Mouse (Mus musculus) midbrain, embryonic 14.5 days (tissue): ENCODE measurements around the gene Col11a2. TPM values are rescaled to one million over a fixed set of nuclear protein-coding genes. Genes with fewer than 3 reads are reported as not detected.

Experiments
- ATAC-seq: fragments of 200-750 bp; cut with Nextera tagmentation; 2 replicates; pipeline ENCODE4 v1.8.0; 2017; ENCODE audit warnings: moderate number of reproducible peaks, moderate library complexity; ENCODE audit not compliant: low FRiP score, low TSS enrichment
- DNase-seq: peaks from one replicate; pipeline ENCODE4 v3.0.0-alpha.2; 2015
- H3K27ac ChIP-seq: fragments of 300-500 bp; sonication (generic); replicated peaks from 2 replicates; pipeline ENCODE4 v1.5.1; 2014; ENCODE audit warnings: mild to moderate bottlenecking, low read depth, low read length, moderate library complexity
- H3K27me3 ChIP-seq: fragments of 300-500 bp; sonication (generic); 2 replicates; pipeline ENCODE4 v1.6.1; 2014; ENCODE audit warnings: low read length, control low read depth, mixed read lengths; ENCODE audit not compliant: control insufficient read depth, insufficient read depth
- H3K36me3 ChIP-seq: fragments of 300-500 bp; sonication (generic); 2 replicates; pipeline ENCODE4 v1.6.1; 2014; ENCODE audit warnings: low read length, control low read depth; ENCODE audit not compliant: control insufficient read depth, insufficient read depth
- H3K4me1 ChIP-seq: fragments of 300-500 bp; sonication (generic); 2 replicates; pipeline ENCODE4 v1.6.1; 2014; ENCODE audit warnings: mild to moderate bottlenecking, antibody characterized with exemption, low read length, control low read depth; ENCODE audit not compliant: control insufficient read depth, insufficient read depth
- H3K4me2 ChIP-seq: fragments of 300-500 bp; sonication (generic); 2 replicates; pipeline ENCODE4 v1.6.1; 2014; ENCODE audit warnings: mild to moderate bottlenecking, low read length, moderate library complexity
- H3K4me3 ChIP-seq: fragments of 300-500 bp; sonication (generic); replicated peaks from 2 replicates; pipeline ENCODE4 v1.5.1; 2014; ENCODE audit warnings: low read depth, low read length
- H3K9ac ChIP-seq: fragments of 300-500 bp; sonication (generic); replicated peaks from 2 replicates; pipeline ENCODE4 v1.6.1; 2014; ENCODE audit warnings: mild to moderate bottlenecking, low read length, moderate library complexity
- H3K9me3 ChIP-seq: fragments of 300-500 bp; sonication (generic); 2 replicates; pipeline ENCODE4 v1.6.1; 2016; ENCODE audit warnings: low read length, control low read depth, mixed read lengths; ENCODE audit not compliant: control insufficient read depth
- WGBS: fragments of 180-500 bp; shearing (Covaris S2); extraction: QIAGEN DNeasy Blood & Tissue Kit; methylation state at CpG from one replicate; pipeline ENCODE4 v1.1.7; 2014; 5-methylcytosine and 5-hydroxymethylcytosine counted together
- polyA plus RNA-seq: library from polyadenylated mRNA; unstranded; fragments of >200 nt; fragmentation: Nextera tagmentation; extraction: Ambion mirVana; gene quantifications from 2 replicates; pipeline ENCODE4 v1.2.1, GENCODE M21; 2014

Gene Col11a2
- polyA plus RNA-seq, 1 experiment from 2014 or later, result 2.4 TPM

DNA sequence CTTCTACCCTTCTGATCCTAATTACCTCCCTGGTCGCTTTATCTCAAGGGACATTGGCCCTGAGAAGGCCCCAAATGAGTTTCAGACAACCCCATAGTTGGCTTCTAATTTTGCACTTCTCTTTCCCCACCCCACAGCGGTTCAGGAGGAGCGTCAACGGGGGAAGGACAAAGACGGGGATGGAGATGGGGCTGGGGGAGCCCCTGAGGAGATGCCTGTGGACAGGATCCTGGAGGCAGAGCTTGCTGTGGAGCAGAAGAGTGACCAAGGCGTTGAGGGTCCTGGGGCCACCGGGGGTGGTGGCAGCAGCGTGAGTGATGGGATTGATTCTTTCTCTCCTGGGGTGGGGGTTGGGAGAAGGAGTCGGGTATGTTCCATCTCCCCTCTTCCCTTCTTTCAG is 3.7 kb upstream of the Col11a2 start:
- no peak overlapping the region for H3K9ac ChIP-seq
- no peak overlapping the region for H3K4me3 ChIP-seq
- DNase-seq, result no peak
- H3K27ac ChIP-seq, result no peak overlapping the region
- ATAC-seq, result no peak
- peaks cover 38% of the 10 kb centered on the region for H3K36me3 ChIP-seq
- peaks cover 33% of the 10 kb centered on the region for H3K4me1 ChIP-seq
- H3K4me2 ChIP-seq, result no peak overlapping the region
- H3K27me3 ChIP-seq, result no peaks in the 10 kb centered on the region
- WGBS, result 91% methylated on average over 9 of the region's 9 CpGs
- H3K9me3 ChIP-seq, result no peaks in the 10 kb centered on the region

DNA sequence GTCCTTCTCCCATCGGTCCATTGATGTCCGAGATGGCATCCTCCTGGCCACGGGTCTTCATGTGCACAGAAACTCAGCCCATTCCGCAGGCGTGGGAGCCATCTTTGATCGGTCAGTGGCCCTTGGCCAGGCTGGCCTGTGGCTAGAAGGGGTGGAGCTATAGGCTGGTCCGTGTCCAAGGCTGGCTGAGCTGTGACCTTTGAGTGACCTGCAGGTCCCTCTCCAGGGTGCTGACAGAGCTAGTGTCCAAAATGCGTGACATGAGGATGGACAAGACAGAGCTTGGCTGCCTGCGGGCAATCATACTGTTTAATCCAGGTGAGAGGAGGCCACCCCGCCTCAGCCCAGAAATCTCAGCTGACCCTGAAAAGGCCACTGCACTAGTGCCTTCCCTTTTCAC is 2.6 kb upstream of the Col11a2 start:
- no peak overlapping the region for H3K27ac ChIP-seq
- peaks cover 38% of the 10 kb centered on the region for H3K36me3 ChIP-seq
- H3K9me3 ChIP-seq, result no peaks in the 10 kb centered on the region
- no peak overlapping the region for H3K4me2 ChIP-seq
- ATAC-seq, result no peak
- H3K4me3 ChIP-seq, result no peak overlapping the region
- H3K4me1 ChIP-seq, result peaks cover 29% of the 10 kb centered on the region
- no peak overlapping the region for H3K9ac ChIP-seq
- no peaks in the 10 kb centered on the region for H3K27me3 ChIP-seq
- no peak for DNase-seq
- 82% methylated on average over 10 of the region's 10 CpGs for WGBS

DNA sequence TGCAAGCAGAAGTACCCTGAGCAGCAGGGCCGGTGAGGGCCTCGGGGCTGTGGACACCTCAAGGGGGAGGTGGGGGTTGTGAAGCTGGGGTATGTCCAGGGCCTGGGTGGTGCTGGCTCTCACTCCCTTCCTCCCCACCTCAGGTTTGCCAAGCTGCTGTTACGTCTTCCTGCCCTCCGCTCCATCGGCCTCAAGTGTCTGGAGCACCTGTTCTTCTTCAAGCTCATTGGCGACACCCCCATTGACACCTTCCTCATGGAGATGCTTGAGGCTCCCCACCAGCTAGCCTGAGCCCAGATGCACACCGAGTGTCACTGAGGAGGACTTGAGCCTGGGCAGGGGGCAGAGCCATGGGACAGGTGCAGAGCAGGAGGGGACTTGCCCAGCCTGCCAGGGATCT is 2.0 kb upstream of the Col11a2 start:
- H3K27ac ChIP-seq, result no peak overlapping the region
- H3K9me3 ChIP-seq, result no peaks in the 10 kb centered on the region
- H3K4me1 ChIP-seq, result peaks cover 29% of the 10 kb centered on the region
- 97% methylated on average over 7 of the region's 7 CpGs for WGBS
- no peak for DNase-seq
- no peak for ATAC-seq
- no peak overlapping the region for H3K4me3 ChIP-seq
- H3K9ac ChIP-seq, result no peak overlapping the region
- H3K27me3 ChIP-seq, result no peaks in the 10 kb centered on the region
- no peak overlapping the region for H3K4me2 ChIP-seq
- H3K36me3 ChIP-seq, result peaks cover 38% of the 10 kb centered on the region

DNA sequence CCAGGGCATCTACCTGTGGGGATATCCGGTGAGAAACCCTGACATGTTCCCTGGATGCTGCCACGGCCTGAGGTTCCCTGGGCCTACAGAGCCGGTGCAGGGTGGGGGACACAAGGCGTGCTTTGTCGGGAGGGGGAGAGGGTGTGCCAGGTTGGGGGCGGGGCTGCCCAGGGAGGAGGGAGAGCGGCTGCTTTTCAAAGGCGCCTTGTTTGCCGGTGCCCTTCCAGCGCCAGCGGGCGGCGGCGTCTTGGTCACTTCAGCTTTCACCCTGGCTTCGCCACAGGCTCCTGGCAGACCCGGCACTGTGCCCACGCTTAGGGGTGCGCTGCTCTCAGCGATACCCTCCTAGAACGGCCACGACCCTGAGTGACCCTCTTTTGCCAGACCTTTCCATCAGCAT is 797 bp upstream of the Col11a2 start:
- no peaks in the 10 kb centered on the region for H3K27me3 ChIP-seq
- ATAC-seq (0 out of 2 replicates have a peak, but pooled peaks have one; percentile 15), DNase-seq (peak; percentile 56)
- 11% methylated on average over 21 of the region's 21 CpGs for WGBS
- H3K4me3 ChIP-seq, result peak overlapping the region; percentile 22; the same call in 1 of the 2 replicates
- H3K9ac ChIP-seq, result peak overlapping the region; percentile 37; the same call in 1 of the 2 replicates
- H3K4me1 ChIP-seq, result peaks cover 20% of the 10 kb centered on the region; the same call in 1 of the 2 replicates
- peak overlapping the region; percentile 52 for H3K4me2 ChIP-seq
- no peaks in the 10 kb centered on the region for H3K9me3 ChIP-seq
- H3K27ac ChIP-seq, result no peak overlapping the region; the same call in 1 of the 2 replicates
- peaks cover 38% of the 10 kb centered on the region for H3K36me3 ChIP-seq

- peak overlapping the region; percentile 37; the same call in 1 of the 2 replicates for H3K9ac ChIP-seq
- peaks cover 32% of the 10 kb centered on the region for H3K36me3 ChIP-seq
- 25% methylated on average over 17 of the region's 17 CpGs for WGBS
- ATAC-seq, result no peak
- no peaks in the 10 kb centered on the region for H3K9me3 ChIP-seq
- H3K27ac ChIP-seq, result 0 out of 2 replicates have a peak overlapping the region, but pooled peaks have one; percentile 5
- H3K4me2 ChIP-seq, result peak overlapping the region; percentile 52
- no peaks in the 10 kb centered on the region for H3K27me3 ChIP-seq
- peaks cover 19% of the 10 kb centered on the region; the same call in 1 of the 2 replicates for H3K4me1 ChIP-seq
- peak; percentile 37 for DNase-seq
- H3K4me3 ChIP-seq, result 0 out of 2 replicates have a peak overlapping the region, but pooled peaks have one; percentile 22
Observed at GRCm38 (mm10) chr17:34039562-34040450, 569 bp downstream of the Col11a2 start.

DNA sequence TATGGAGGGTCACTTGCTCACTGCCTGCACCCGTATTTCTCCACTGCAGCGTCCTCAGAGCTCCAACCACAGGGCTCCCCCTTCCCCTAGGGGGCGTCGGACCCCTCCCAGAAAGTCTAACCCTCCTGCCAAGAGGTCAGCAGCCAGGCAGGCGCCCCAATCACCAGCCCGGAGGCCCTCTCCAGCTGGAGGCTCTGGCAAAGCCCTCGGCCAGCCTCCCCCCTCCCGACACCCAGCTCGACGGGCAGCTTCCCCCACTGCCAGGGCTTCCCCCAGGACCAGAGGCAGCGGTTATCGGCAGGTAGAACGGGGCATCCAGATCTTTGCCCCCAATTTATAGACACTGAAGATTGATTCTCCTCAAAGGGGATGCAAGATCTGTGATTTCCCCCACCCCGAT is 6.7 kb downstream of the Col11a2 start:
- DNase-seq (no peak), ATAC-seq (no peak)
- 84% methylated on average over 14 of the region's 14 CpGs for WGBS
- Histone ChIP-seq H3K27me3 (no peaks in the 10 kb centered on the region), H3K4me2 (no peak overlapping the region), H3K9me3 (no peaks in the 10 kb centered on the region), H3K36me3 (no peaks in the 10 kb centered on the region), H3K4me1 (no peaks in the 10 kb centered on the region), H3K9ac (no peak overlapping the region), H3K4me3 (no peak overlapping the region), H3K27ac (no peak overlapping the region)

DNA sequence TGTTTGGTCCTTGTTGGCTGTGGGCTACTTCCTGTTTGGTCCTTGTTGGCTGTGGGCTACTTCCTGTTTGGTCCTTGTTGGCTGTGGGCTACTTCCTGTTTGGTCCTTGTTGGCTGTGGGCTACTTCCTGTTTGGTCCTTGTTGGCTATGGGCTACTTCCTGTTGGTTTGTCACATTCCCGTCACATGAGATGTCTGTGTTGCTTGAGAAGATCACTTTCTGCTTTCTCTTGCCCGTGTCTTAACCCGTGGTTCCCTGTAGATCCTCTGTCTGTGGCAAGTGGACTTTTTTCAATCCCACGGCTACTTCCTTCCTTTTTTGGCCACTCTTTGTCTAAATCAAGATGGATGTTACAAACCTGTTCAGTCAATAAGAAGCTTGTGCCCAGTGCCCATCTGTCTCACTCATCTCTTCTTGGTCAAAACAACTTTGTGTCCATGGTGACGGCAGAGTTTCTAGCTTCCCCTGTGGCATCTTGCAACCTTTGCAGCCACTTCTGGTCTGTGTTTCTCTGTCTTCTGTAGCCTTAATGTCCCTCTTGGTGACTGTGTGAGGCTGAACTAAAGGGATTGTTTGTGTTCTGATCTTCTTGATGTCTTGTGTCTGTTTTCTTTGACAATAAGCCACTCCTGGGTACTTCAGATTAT is 8.3 kb downstream of the Col11a2 start:
- Histone ChIP-seq H3K36me3 (peaks cover 4% of the 10 kb centered on the region; the same call in 1 of the 2 replicates), H3K9me3 (no peaks in the 10 kb centered on the region), H3K4me1 (no peaks in the 10 kb centered on the region), H3K4me3 (no peak overlapping the region), H3K27me3 (no peaks in the 10 kb centered on the region), H3K9ac (no peak overlapping the region), H3K27ac (no peak overlapping the region), H3K4me2 (no peak overlapping the region)
- ATAC-seq (no peak), DNase-seq (no peak)
- WGBS, result 97% methylated on average over 5 of the region's 5 CpGs

- Histone ChIP-seq H3K9me3 (no peaks in the 10 kb centered on the region), H3K27me3 (no peaks in the 10 kb centered on the region), H3K4me3 (no peak overlapping the region), H3K36me3 (0 out of 2 replicates have a peak, but pooled peaks cover 7% of the 10 kb centered on the region), H3K27ac (no peak overlapping the region), H3K4me1 (no peaks in the 10 kb centered on the region), H3K9ac (no peak overlapping the region), H3K4me2 (no peak overlapping the region)
- ATAC-seq (no peak), DNase-seq (no peak)
- WGBS, result 90% methylated on average over 7 of the region's 7 CpGs
Observed at GRCm38 (mm10) chr17:34057224-34057623, 18.0 kb downstream of the Col11a2 start.
